Mouse (Mus musculus) layer of hippocampus, postnatal 36 days (tissue): ENCODE measurements around the gene Hist1h2bm. TPM values are rescaled to one million over a fixed set of nuclear protein-coding genes. Genes with fewer than 3 reads are reported as not detected.
A peak's percentile ranks its signal among the peaks of the same experiment; 100 is the strongest.
"Not testable (repeated sequence)": the region's sequence is repeated elsewhere in the genome, so short reads cannot be mapped to it uniquely, and the experiment has no call there.

Experiments used
- DNase-seq, 2 experiments: peaks; one replicate each; pipeline ENCODE4 v3.0.0; 2022
- total RNA-seq, 2 experiments: library from RNA; stranded (reverse); gene quantifications; 2 replicates each; pipeline ENCODE4 v1.2.3; 2021

Hist1h2bm gene
- 1 to 10 TPM; 4.3 to 6.2 TPM for total RNA-seq

DNA sequence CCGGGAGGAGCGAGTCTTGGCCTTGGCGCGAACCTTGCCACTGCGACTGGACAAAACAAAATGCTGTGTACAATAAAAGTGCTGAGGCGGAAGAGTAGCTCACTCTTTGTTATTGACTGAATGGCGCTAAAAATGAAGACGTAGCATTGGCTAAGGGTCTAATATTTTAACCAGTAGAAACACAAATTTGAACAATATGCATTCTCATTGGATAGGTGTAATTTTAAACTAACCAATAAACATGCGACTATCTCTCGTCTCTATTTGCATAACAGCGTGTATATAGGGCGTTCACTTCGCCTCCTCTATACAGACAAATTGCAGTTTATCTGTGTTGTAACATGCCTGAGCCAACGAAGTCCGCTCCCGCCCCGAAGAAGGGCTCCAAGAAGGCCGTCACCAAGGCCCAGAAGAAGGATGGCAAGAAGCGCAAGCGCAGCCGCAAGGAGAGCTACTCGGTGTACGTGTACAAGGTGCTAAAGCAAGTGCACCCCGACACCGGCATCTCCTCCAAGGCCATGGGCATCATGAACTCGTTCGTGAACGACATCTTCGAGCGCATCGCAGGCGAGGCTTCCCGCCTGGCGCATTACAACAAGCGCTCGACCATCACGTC lies at the start of gene Hist1h2bm:
Gene Hist1h2bm (plus strand): TSS at position 288 of the 616 bp plus-strand sequence.
- peak; percentile 54 to 56 for DNase-seq

DNA sequence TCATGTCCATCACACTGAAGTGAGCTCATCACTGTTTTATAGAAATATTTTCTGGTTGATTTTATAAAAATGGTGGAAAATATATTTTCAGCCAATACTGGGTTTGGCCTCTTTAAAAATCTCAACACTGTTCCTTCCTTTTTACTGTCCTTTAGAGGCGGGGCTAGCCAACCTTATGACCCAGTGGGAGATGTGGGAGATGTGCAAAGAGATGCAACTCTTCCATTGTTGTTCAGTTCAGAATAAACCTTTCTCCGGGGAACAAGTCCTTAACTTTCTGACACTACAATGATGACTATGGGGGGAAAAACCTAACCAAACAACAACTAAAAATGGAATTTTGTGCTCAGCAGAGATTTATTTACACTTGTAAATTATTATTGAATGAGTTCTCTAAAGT lies 44.5 kb upstream of the Hist1h2bm start, which contains the start of gene Olfr1360:
Gene Olfr1360 (minus strand): TSS at position 101 of the 400 bp plus-strand sequence.
- no peak for DNase-seq

DNA sequence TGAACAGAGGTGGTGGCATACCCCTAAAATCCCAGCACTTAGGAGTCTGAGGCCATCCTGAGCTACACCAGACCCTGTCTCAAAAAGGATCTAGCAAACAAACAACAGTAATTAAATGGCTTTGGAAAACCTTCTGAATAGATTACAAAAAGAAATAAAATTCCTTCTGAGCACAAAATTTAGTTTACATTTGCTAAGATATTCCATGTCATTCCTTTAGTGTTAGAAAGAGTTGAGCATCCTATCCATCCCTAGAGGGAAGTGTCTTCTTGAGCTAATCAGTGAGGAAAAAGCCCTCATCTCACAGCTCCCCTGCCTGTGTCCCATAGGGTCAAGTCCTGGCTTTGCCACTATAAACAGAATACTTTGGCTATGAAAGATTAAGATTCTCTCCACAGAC lies 24.0 kb upstream of the Hist1h2bm start, which contains the start of gene Olfr1359:
Gene Olfr1359 (plus strand): TSS at position 301 of the 400 bp plus-strand sequence.
- no peak for DNase-seq

- no peak for DNase-seq
Observed at GRCm38 (mm10) chr13:21706669-21707068, 15.2 kb upstream of the Hist1h2bm start.

- peak; percentile 82 to 89 for DNase-seq
Observed at GRCm38 (mm10) chr13:21710031-21710711, 11.7 kb upstream of the Hist1h2bm start.

DNA sequence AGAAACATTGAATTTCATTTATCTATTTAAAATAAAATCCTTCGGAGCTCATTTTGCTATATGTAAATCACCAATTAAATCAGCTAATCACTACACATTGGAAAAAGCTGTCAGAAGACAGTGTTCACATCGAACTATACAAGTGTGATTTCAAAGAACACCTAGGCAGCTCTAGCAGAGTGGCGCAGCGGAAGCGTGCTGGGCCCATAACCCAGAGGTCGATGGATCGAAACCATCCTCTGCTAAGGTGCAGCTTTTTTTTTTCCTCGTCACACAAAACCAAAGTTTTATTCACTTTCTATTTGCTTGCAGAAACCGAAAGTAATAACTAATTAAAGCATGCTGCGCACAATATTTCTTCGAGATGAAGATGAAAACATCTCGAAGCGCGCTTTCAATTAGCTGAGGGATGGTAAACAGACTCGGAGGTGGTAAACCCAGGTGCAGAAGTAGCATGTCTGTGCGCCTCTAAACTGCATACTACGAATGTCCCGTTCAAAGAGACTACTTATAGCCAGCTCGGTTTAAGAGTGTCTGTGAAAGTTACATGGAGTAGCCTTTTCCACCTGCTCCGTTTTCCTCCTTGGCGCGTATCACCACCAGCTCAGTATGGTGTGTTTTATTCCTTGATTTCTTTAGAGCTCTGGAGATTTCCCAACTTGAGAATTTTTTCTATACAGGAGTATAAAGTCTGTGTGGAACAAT lies 10.9 kb upstream of the Hist1h2bm start:
- DNase-seq, result peak; percentile 79 to 84

- DNase-seq, result no peak
Observed at GRCm38 (mm10) chr13:21711698-21712097, 10.1 kb upstream of the Hist1h2bm start.

GRCm38 (mm10) chr13:21714725-21715124 lies 7.1 kb upstream of the Hist1h2bm start:
- peak in 1 of 2 experiments; percentile 61 for DNase-seq

DNA sequence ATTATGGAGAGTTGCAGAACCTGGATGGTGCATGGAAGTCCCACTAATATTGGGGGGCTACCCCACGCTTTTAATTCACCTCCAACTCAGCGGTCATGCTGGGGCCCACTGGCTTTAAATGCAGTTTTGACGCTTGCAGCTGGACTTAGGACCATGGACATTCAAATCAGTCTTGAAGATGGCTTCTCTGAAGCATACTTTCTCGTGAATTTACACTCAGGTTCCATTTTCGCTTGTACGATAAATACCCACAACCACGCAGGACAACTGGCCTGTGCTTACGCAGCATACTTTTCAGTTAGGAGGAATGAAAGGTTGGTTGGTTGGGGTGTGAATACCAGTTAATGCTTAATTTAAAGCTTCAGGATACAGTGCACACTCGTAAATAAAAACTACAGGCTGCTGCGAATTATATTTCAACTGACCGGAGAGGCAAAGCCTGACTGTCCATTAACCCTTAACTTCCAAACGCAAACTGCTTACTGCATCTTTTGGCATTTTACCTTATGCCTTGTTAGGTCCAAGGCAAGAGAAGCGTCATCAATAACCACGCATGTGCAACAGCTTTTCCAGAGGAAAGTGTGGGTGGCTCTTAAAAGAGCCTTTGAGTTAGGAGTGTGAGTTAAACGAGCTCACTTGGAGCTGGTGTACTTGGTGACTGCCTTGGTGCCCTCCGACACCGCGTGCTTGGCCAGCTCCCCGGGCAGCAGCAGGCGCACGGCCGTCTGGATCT lies 6.5 kb upstream of the Hist1h2bm start:
- no peak for DNase-seq

GRCm38 (mm10) chr13:21715864-21716539 lies 5.8 kb upstream of the Hist1h2bm start, which contains the start of the genes Hist1h2bl and Hist1h2ai:
Hist1h2bl (minus strand) TSS chr13:21716143.
Hist1h2ai (plus strand) TSS chr13:21716422.
- DNase-seq, result peak; percentile 74 to 84

DNA sequence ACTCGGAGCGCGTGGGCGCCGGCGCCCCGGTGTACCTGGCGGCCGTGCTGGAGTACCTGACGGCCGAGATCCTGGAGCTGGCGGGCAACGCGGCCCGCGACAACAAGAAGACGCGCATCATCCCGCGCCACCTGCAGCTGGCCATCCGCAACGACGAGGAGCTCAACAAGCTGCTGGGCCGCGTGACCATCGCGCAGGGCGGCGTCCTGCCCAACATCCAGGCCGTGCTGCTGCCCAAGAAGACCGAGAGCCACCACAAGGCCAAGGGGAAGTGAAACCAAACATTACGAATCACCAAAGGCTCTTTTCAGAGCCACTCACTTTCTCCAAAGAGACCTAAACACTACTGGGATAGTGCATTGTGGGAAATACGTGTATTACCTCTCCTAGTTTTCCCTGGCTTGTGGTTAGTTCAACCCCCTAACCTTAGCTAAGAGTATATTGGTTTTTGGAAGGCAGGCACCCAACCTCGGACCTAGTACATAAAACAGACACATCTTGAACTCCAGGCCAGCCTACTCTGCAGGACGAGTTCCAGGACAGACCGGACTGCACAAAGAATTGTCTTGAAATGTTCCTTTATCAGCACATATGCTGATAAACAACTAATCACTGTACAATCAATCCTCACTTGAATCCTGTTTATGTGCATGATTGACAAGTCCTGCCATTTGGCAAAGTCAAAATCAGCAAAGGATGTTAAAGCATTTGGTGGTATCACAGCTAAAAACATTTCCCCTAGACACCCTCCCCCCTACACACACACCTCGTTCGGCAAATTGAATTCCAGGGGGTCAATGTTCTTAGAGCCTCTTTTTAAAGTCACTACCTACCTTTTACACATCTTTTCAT lies 5.1 kb upstream of the Hist1h2bm start:
- not testable (repeated sequence) for DNase-seq

DNA sequence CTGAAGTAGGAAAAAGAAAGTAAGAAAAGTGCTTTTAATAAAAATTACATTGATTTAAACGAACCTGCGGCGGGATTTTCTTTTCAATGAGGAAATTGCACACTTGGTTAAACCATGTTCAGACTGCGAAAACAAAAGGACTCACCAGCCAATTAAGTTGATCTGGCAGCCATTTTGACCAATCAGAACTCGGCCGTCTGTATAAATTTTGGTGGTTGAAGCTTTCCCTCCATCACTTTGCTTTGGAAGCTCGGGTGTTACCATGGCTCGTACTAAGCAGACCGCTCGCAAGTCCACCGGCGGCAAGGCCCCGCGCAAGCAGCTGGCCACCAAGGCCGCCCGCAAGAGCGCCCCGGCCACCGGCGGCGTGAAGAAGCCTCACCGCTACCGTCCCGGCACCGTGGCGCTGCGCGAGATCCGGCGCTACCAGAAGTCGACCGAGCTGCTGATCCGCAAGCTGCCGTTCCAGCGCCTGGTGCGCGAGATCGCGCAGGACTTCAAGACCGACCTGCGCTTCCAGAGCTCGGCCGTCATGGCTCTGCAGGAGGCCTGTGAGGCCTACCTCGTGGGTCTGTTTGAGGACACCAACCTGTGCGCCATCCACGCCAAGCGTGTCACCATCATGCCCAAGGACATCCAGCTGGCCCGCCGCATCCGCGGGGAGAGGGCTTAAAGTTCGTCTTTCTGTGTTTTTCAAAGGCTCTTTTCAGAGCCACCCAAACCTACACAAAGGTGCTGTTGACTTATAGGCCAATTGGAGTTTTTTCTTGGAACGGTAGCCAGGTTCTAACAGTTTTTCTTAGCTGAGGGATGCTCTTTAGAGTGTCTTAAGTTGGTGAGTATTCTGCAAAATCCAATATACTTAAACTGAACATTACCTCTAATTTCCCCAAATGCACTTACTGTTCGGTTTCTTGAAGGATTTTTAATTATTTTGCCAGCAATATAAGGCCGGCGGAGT lies 4.2 kb upstream of the Hist1h2bm start, which contains the start of gene Hist1h3h:
Gene Hist1h3h (plus strand): TSS at position 263 of the 961 bp plus-strand sequence.
- peak; percentile 86 to 87 for DNase-seq

DNA sequence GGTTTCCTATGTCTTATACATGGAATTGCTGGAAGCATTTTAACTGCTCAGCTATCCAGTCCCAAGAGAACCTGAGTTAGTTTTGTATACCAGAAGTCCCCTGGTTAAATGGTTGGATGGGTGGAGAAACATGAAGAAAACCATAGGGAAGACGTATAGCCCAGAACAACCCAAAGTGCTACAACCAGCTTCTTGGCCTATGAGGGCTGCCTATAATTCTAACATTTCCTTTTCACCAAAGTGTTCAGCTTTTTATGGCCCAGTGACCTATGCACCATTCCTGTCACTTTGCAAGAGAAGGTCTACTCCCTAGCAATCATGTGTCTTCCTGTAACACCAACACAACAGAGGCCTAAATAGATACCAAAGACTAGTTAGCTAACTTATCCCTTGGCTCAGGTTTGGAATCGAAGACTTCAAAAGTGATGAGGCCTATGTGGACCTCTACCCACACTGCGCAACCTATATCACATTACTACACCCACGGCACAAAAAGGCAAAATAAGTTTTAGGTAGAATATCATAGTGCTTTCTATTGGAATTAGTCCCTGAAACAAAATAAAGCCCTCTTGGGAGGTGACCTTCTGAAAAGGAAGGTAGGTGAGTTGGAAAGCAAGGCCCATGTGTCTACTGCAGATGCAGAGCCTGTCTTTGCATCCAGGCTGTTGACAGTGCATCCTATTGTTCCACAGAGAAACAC lies 3.3 kb upstream of the Hist1h2bm start:
- no peak for DNase-seq

- not testable (repeated sequence) for DNase-seq
Observed at GRCm38 (mm10) chr13:21721107-21721756, 612 bp upstream of the Hist1h2bm start.

GRCm38 (mm10) chr13:21722373-21722925 lies 605 bp downstream of the Hist1h2bm start:
- no peak for DNase-seq

GRCm38 (mm10) chr13:21722993-21723836 lies 1.4 kb downstream of the Hist1h2bm start:
- DNase-seq, result no peak
